Mouse (Mus musculus) heart, embryonic 13.5 days (tissue): Measurements from ENCODE around the gene Spock1. TPM values are rescaled to one million over a fixed set of nuclear protein-coding genes. Genes with fewer than 3 reads are reported as not detected.
A peak's percentile ranks its signal among the peaks of the same experiment; 100 is the strongest.

Experiments used
- ATAC-seq: fragments of 200-750 bp; cut with Nextera tagmentation; 2 replicates; pipeline ENCODE4 v1.8.0; 2017; ENCODE audit warnings: moderate TSS enrichment; ENCODE audit not compliant: insufficient number of reproducible peaks, low FRiP score, low TSS enrichment; ENCODE audit errors: extremely low read depth
- H3K27ac ChIP-seq: fragments of 300-500 bp; sonication (generic); replicated peaks from 2 replicates; pipeline ENCODE4 v1.5.1; 2015; ENCODE audit warnings: moderate library complexity, mild to moderate bottlenecking, inconsistent platforms
- H3K27me3 ChIP-seq: fragments of 300-500 bp; sonication (generic); replicated peaks from 2 replicates; pipeline ENCODE4 v1.6.1; 2015; ENCODE audit warnings: mild to moderate bottlenecking, inconsistent platforms
- H3K36me3 ChIP-seq: fragments of 300-500 bp; sonication (generic); 2 replicates; pipeline ENCODE4 v1.6.1; 2015; ENCODE audit warnings: mild to moderate bottlenecking, inconsistent platforms
- H3K4me1 ChIP-seq: fragments of 300-500 bp; sonication (generic); 2 replicates; pipeline ENCODE4 v1.6.1; 2015; ENCODE audit warnings: inconsistent platforms
- H3K4me2 ChIP-seq: fragments of 300-500 bp; sonication (generic); 2 replicates; pipeline ENCODE4 v1.6.1; 2015; ENCODE audit warnings: inconsistent platforms, mild to moderate bottlenecking, moderate library complexity
- H3K4me3 ChIP-seq: fragments of 300-500 bp; sonication (generic); 2 replicates; pipeline ENCODE4 v1.5.1; 2015; ENCODE audit warnings: moderate library complexity, mild to moderate bottlenecking, inconsistent platforms
- H3K9ac ChIP-seq: fragments of 300-500 bp; sonication (generic); 2 replicates; pipeline ENCODE4 v1.6.1; 2015; ENCODE audit warnings: inconsistent platforms, mild to moderate bottlenecking, moderate library complexity
- H3K9me3 ChIP-seq: fragments of 300-500 bp; sonication (generic); 2 replicates; pipeline ENCODE4 v1.6.1; 2016; ENCODE audit warnings: inconsistent platforms
- WGBS: fragments of 180-500 bp; shearing (Covaris S2); methylation state at CpG from one replicate; pipeline ENCODE4 v1.1.7; 2015; ENCODE audit warnings: mixed read lengths; 5-methylcytosine and 5-hydroxymethylcytosine counted together
- polyA plus RNA-seq: library from polyadenylated mRNA; unstranded; fragments of >200 nt; fragmentation: Nextera tagmentation; extraction: Ambion mirVana; gene quantifications from 2 replicates; pipeline ENCODE4 v1.2.1, GENCODE M21; 2015

The Spock1 gene
- polyA plus RNA-seq: 0.31 and 0.60 TPM in 2 replicates

GRCm38 (mm10) chr13:57908266-57908582, at the start of gene Spock1:
Gene Spock1 (minus strand): TSS chr13:57908332.
- peak within 1 kb of the TSS; percentile 77 for H3K4me2 ChIP-seq
- no peaks in the 10 kb centered on the region for H3K36me3 ChIP-seq
- no peak for ATAC-seq
- peak within 1 kb of the TSS; percentile 50 for H3K4me3 ChIP-seq
- no peak within 1 kb of the TSS for H3K9ac ChIP-seq
- peaks cover 6% of the 10 kb centered on the region for H3K9me3 ChIP-seq
- WGBS: 1% methylated on average over 32 of the region's 32 CpGs
- peaks cover 56% of the 10 kb centered on the region for H3K27me3 ChIP-seq
- peaks cover 16% of the 10 kb centered on the region for H3K4me1 ChIP-seq
- H3K27ac ChIP-seq: no peak within 1 kb of the TSS

GRCm38 (mm10) chr13:57950091-57950490, 42.0 kb upstream of the Spock1 start:
- Histone ChIP-seq H3K27ac (no peak overlapping the region), H3K4me3 (no peak overlapping the region), H3K9ac (no peak overlapping the region), H3K9me3 (no peaks in the 10 kb centered on the region), H3K4me2 (no peak overlapping the region), H3K27me3 (no peaks in the 10 kb centered on the region), H3K36me3 (no peaks in the 10 kb centered on the region), H3K4me1 (no peaks in the 10 kb centered on the region)
- WGBS: 63% methylated on average over 12 of the region's 12 CpGs
- ATAC-seq: no peak

DNA sequence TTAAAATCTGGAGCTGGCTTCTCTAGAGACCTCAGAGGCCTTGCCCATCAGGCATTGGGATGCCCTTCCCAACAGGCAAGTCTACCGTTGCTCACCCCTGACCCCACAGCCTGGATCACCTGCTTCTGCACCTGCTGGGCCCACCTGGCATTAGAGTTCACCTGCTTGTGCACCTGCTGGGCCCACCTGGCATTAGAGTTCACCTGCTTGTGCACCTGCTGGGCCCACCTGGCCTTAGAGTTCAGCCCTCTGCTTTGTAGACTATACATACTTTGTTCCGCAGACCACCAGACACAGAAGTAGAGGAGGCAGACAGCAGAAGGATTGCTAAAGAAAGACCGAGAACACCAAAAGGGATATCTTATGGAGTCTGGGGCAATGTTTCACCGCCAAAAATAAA, 41.4 kb upstream of the Spock1 start:
- Histone ChIP-seq H3K27ac (no peak overlapping the region), H3K4me3 (no peak overlapping the region), H3K27me3 (no peaks in the 10 kb centered on the region), H3K4me1 (no peaks in the 10 kb centered on the region), H3K9me3 (no peaks in the 10 kb centered on the region), H3K9ac (no peak overlapping the region), H3K36me3 (no peaks in the 10 kb centered on the region), H3K4me2 (no peak overlapping the region)
- ATAC-seq: no peak
- 86% methylated on average over 4 of the region's 4 CpGs for WGBS

DNA sequence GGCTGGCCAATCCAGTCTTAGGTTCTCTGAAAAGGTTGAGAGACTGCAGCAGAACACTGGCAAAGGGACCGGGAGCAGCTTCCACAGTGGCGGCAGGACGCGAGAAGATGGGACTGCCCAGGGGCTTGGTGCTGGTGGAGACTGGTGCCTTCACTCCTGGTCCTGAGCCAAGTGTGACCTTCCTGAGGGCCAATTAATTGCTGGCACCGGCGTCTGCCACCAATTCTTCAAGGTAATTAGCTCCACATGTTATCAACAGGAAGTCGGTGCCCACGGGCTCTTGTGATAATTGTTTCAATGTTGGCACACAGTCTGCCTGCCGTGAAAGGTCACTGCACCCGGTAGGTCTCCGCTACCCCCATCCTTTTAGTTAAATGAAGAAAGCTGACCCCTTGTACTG, 37.1 kb upstream of the Spock1 start:
- Histone ChIP-seq H3K27ac (no peak overlapping the region), H3K9ac (no peak overlapping the region), H3K36me3 (no peaks in the 10 kb centered on the region), H3K4me1 (no peaks in the 10 kb centered on the region), H3K27me3 (no peaks in the 10 kb centered on the region), H3K9me3 (no peaks in the 10 kb centered on the region), H3K4me2 (no peak overlapping the region), H3K4me3 (no peak overlapping the region)
- WGBS: 65% methylated on average over 11 of the region's 11 CpGs
- ATAC-seq: no peak

DNA sequence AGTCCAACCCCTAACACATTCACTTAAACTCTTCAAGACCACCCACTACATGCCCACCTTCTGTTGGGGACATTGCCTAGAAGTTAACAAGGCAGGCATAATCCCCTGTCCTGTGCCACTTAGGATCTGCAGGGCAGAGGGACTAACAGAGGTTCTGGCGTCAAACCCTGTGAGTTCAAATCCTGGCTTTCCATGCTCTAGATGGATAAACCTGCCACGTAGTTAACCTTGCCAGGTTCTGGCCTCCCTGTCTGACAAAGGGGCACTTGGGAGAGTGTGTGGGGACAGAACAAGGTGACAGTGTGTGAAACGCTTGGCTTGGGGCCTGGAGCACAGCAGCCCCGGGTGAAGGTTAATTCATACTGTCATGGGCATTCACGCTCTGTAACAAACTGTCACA, 36.3 kb upstream of the Spock1 start:
- H3K36me3 ChIP-seq: no peaks in the 10 kb centered on the region
- H3K4me1 ChIP-seq: no peaks in the 10 kb centered on the region
- H3K4me2 ChIP-seq: no peak overlapping the region
- ATAC-seq: no peak
- H3K27ac ChIP-seq: no peak overlapping the region
- H3K27me3 ChIP-seq: no peaks in the 10 kb centered on the region
- no peak overlapping the region for H3K4me3 ChIP-seq
- WGBS: 76% methylated on average over 5 of the region's 5 CpGs
- no peaks in the 10 kb centered on the region for H3K9me3 ChIP-seq
- H3K9ac ChIP-seq: no peak overlapping the region

GRCm38 (mm10) chr13:57943900-57944299, 35.8 kb upstream of the Spock1 start:
- no peak overlapping the region for H3K4me3 ChIP-seq
- no peak overlapping the region for H3K4me2 ChIP-seq
- no peak overlapping the region for H3K9ac ChIP-seq
- no peaks in the 10 kb centered on the region for H3K9me3 ChIP-seq
- ATAC-seq: no peak
- H3K27ac ChIP-seq: no peak overlapping the region
- H3K27me3 ChIP-seq: no peaks in the 10 kb centered on the region
- no peaks in the 10 kb centered on the region for H3K36me3 ChIP-seq
- no peaks in the 10 kb centered on the region for H3K4me1 ChIP-seq

DNA sequence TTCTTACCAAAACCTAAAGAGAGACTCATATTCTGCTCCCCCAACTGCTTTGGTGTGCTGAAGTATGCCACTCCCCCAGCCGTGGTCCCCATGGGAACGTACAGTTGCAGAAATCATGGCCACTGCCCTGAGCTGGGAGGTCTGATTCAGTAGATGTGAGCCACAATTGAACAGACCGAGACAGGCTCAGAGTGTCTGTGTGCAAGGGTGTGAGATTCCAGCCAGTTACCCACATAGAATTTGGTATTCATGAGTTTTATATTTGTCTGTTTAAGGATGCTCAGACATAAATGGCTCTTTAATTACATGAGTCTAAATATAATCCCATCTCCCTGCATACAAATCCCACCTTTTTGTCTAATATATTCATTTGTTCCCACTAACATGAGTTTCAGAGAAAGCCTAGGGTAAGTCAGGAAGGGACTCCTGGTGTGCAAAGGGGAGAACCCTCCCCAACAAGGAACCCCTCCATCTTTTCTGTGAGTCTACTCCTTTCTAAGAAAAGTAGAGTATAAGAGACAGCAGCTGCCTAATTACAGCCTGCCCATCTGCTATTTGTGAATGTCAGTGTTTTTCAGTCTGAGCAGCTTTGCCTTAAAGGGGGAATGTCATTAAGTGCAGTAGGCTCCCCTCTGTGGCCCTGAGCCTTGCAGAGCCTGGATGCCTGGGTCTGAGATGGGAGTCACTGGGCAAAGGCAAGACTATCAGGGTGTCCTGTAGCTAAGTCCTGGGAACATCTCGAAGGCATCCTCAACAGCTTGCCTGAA, 29.5 kb upstream of the Spock1 start:
- Histone ChIP-seq H3K9me3 (no peaks in the 10 kb centered on the region), H3K27me3 (no peaks in the 10 kb centered on the region), H3K27ac (no peak overlapping the region), H3K4me2 (no peak overlapping the region), H3K9ac (no peak overlapping the region), H3K36me3 (no peaks in the 10 kb centered on the region), H3K4me1 (no peaks in the 10 kb centered on the region), H3K4me3 (no peak overlapping the region)
- no peak for ATAC-seq
- WGBS: 63% methylated on average over 4 of the region's 4 CpGs

DNA sequence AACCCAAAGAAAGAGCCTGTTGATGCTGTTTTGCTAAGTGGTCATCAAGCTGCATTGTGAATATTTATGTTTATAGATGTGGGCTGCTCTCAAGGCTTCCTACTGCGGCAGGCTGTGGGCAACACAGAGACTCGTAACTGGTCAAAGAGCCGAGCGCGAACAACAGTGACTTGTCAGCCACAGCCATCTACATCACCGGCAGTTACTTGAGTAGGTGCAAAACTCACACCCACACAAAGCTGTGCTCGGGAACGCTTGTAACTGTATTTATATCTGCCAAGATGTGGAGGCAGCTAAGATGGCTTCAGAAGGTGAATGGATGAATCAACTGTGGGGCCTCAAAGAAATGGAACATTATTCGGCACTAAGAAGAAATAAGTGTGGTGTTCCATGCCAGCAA, 23.9 kb upstream of the Spock1 start:
- no peak for ATAC-seq

GRCm38 (mm10) chr13:57931376-57931775, 23.2 kb upstream of the Spock1 start:
- no peak overlapping the region for H3K4me2 ChIP-seq
- no peak overlapping the region for H3K9ac ChIP-seq
- WGBS: 54% methylated on average over 3 of the region's 3 CpGs
- H3K27ac ChIP-seq: no peak overlapping the region
- ATAC-seq: no peak
- no peaks in the 10 kb centered on the region for H3K27me3 ChIP-seq
- H3K4me1 ChIP-seq: no peaks in the 10 kb centered on the region
- no peaks in the 10 kb centered on the region for H3K36me3 ChIP-seq
- H3K9me3 ChIP-seq: no peaks in the 10 kb centered on the region
- no peak overlapping the region for H3K4me3 ChIP-seq

More for the DNA sequence above, 23.9 kb upstream of the Spock1 start:
- Histone ChIP-seq H3K4me2 (no peak overlapping the region), H3K9me3 (no peaks in the 10 kb centered on the region), H3K4me3 (no peak overlapping the region), H3K27ac (no peak overlapping the region), H3K9ac (no peak overlapping the region), H3K36me3 (no peaks in the 10 kb centered on the region), H3K4me1 (no peaks in the 10 kb centered on the region), H3K27me3 (no peaks in the 10 kb centered on the region)
- 87% methylated on average over 9 of the region's 9 CpGs for WGBS

DNA sequence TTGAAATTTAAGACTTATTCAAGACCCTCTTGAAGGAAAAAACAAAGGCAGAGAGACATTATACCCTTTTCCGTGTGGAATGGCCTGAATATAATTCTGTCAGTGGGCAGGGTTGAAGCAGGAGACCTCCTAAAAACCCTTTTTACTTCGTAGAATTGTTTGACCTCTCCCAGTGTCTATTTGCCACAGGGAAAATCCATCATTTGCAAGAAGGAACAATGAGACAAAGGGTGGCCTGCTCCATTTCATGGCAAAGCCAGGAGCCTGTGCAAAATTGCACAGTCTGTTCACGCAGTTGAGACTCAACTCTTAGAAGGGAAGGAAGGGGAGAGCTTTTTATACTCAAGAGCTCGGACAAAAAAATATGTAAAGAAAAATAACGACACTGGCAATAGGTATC, 22.6 kb upstream of the Spock1 start:
- H3K9me3 ChIP-seq: no peaks in the 10 kb centered on the region
- no peak overlapping the region for H3K9ac ChIP-seq
- no peaks in the 10 kb centered on the region for H3K27me3 ChIP-seq
- H3K36me3 ChIP-seq: no peaks in the 10 kb centered on the region
- H3K4me3 ChIP-seq: no peak overlapping the region
- ATAC-seq: no peak
- WGBS: 72% methylated on average over 5 of the region's 5 CpGs
- no peak overlapping the region for H3K27ac ChIP-seq
- H3K4me2 ChIP-seq: no peak overlapping the region
- H3K4me1 ChIP-seq: no peaks in the 10 kb centered on the region

- Histone ChIP-seq H3K4me1 (no peaks in the 10 kb centered on the region), H3K9me3 (no peaks in the 10 kb centered on the region), H3K9ac (no peak overlapping the region), H3K4me2 (no peak overlapping the region), H3K27ac (no peak overlapping the region), H3K27me3 (no peaks in the 10 kb centered on the region), H3K36me3 (no peaks in the 10 kb centered on the region), H3K4me3 (no peak overlapping the region)
- 58% methylated on average over 2 of the region's 2 CpGs for WGBS
- no peak for ATAC-seq
These were observed 22.2 kb upstream of the Spock1 start for GRCm38 (mm10) chr13:57930283-57930682.

GRCm38 (mm10) chr13:57919947-57920346, 11.8 kb upstream of the Spock1 start:
- H3K9ac ChIP-seq: no peak overlapping the region
- no peaks in the 10 kb centered on the region for H3K9me3 ChIP-seq
- ATAC-seq: no peak
- 74% methylated on average over 4 of the region's 4 CpGs for WGBS
- H3K4me3 ChIP-seq: no peak overlapping the region
- no peaks in the 10 kb centered on the region for H3K36me3 ChIP-seq
- H3K4me1 ChIP-seq: peaks cover 12% of the 10 kb centered on the region
- H3K27me3 ChIP-seq: no peaks in the 10 kb centered on the region
- H3K27ac ChIP-seq: no peak overlapping the region
- no peak overlapping the region for H3K4me2 ChIP-seq
